Mouse (Mus musculus): Measurements from ENCODE around the gene Gm45902. TPM values are rescaled to one million over a fixed set of nuclear protein-coding genes. Genes with fewer than 3 reads are reported as not detected.
A peak's percentile ranks its signal among the peaks of the same experiment; 100 is the strongest.

The Gm45902 gene
- polyA plus RNA-seq, 1 experiment from 2014 or later: 3.4 TPM

GRCm38 (mm10) chr2:3474361-3474805, 38.2 kb downstream of the Gm45902 start:
- H3K36me3 ChIP-seq (ENCODE audit: control insufficient read depth, insufficient read depth, low read length): peaks cover 7% of the 10 kb centered on the region; the same call in 1 of the 2 replicates
- H3K9me3 ChIP-seq (ENCODE audit: control insufficient read depth, low read length): no peaks in the 10 kb centered on the region
- H3K27ac ChIP-seq (replicated peaks in 1 of 2; ENCODE audit: control insufficient read depth in 1 of 2, insufficient read depth in 1 of 2, low read depth in 2 of 2, low read length in 2 of 2): peak overlapping the region; percentile 75 to 86
- ATAC-seq (ENCODE audit: insufficient number of reproducible peaks, insufficient read depth, low FRiP score, low read depth): peak; percentile 80
- peak overlapping the region; percentile 95 to 97 for H3K4me3 ChIP-seq (ENCODE audit: control insufficient read depth in 1 of 2, insufficient read depth in 1 of 2, low read depth in 1 of 2, low read length in 2 of 2)
- peak overlapping the region; percentile 83 for H3K9ac ChIP-seq (ENCODE audit: low read length)
- H3K4me1 ChIP-seq (ENCODE audit: control insufficient read depth in 2 of 2, insufficient read depth in 2 of 2, low read length in 2 of 2): 0 out of 4 replicates have a peak, but pooled peaks cover 0 to 10% of the 10 kb centered on the region in 2 experiments
- peak overlapping the region; percentile 76 for H3K4me2 ChIP-seq (ENCODE audit: low read length)
- H3K27me3 ChIP-seq (ENCODE audit: control insufficient read depth, insufficient read depth, low read length): no peaks in the 10 kb centered on the region
- under 1% methylated on average over 46 of the region's 46 CpGs for WGBS

- no peak for ATAC-seq (ENCODE audit: insufficient number of reproducible peaks, insufficient read depth, low FRiP score, low read depth)
- Histone ChIP-seq H3K27ac (replicated peaks in 1 of 2; ENCODE audit: control insufficient read depth in 1 of 2, insufficient read depth in 1 of 2, low read depth in 2 of 2, low read length in 2 of 2) (peak overlapping the region; percentile 75 to 86), H3K4me1 (ENCODE audit: control insufficient read depth in 2 of 2, insufficient read depth in 2 of 2, low read length in 2 of 2) (0 out of 4 replicates have a peak, but pooled peaks cover 0 to 10% of the 10 kb centered on the region in 2 experiments), H3K9me3 (ENCODE audit: control insufficient read depth, low read length) (no peaks in the 10 kb centered on the region), H3K4me2 (ENCODE audit: low read length) (peak overlapping the region; percentile 76), H3K27me3 (ENCODE audit: control insufficient read depth, insufficient read depth, low read length) (no peaks in the 10 kb centered on the region), H3K4me3 (ENCODE audit: control insufficient read depth in 1 of 2, insufficient read depth in 1 of 2, low read depth in 1 of 2, low read length in 2 of 2) (peak overlapping the region; percentile 95 to 97), H3K36me3 (ENCODE audit: control insufficient read depth, insufficient read depth, low read length) (peaks cover 7% of the 10 kb centered on the region; the same call in 1 of the 2 replicates), H3K9ac (ENCODE audit: low read length) (peak overlapping the region; percentile 83)
- WGBS: 2% methylated on average over 12 of the region's 12 CpGs
Observed at GRCm38 (mm10) chr2:3473891-3474290, 38.7 kb downstream of the Gm45902 start.

- H3K4me3 ChIP-seq (ENCODE audit: control insufficient read depth in 1 of 2, insufficient read depth in 1 of 2, low read depth in 1 of 2, low read length in 2 of 2): no peak overlapping the region
- H3K27me3 ChIP-seq (ENCODE audit: control insufficient read depth, insufficient read depth, low read length): no peaks in the 10 kb centered on the region
- H3K9me3 ChIP-seq (ENCODE audit: control insufficient read depth, low read length): no peaks in the 10 kb centered on the region
- H3K36me3 ChIP-seq (ENCODE audit: control insufficient read depth, insufficient read depth, low read length): peaks cover 60% of the 10 kb centered on the region
- no peak overlapping the region for H3K9ac ChIP-seq (ENCODE audit: low read length)
- no peak for ATAC-seq (ENCODE audit: insufficient number of reproducible peaks, insufficient read depth, low FRiP score, low read depth)
- WGBS: 82% methylated on average over 4 of the region's 4 CpGs
- H3K4me2 ChIP-seq (ENCODE audit: low read length): no peak overlapping the region
- H3K4me1 ChIP-seq (ENCODE audit: control insufficient read depth in 2 of 2, insufficient read depth in 2 of 2, low read length in 2 of 2): no peaks in the 10 kb centered on the region
- H3K27ac ChIP-seq (replicated peaks in 1 of 2; ENCODE audit: control insufficient read depth in 1 of 2, insufficient read depth in 1 of 2, low read depth in 2 of 2, low read length in 2 of 2): no peak overlapping the region
Observed at GRCm38 (mm10) chr2:3456590-3456989, 56.0 kb downstream of the Gm45902 start.

Other genes with a start within 250 kb of the Gm45902 start
- gene Nmt2, start 228.6 kb downstream of the Gm45902 start, polyA plus RNA-seq (2014; fragmentation: Nextera tagmentation; extraction: Ambion mirVana): 30.2 and 34.9 TPM in 2 replicates
- gene Rpp38, start 180.1 kb downstream of the Gm45902 start, polyA plus RNA-seq (2014; fragmentation: Nextera tagmentation; extraction: Ambion mirVana): 12.5 and 12.8 TPM in 2 replicates
- 0.70 and 0.85 TPM in 2 replicates for gene Acbd7, start 176.6 kb downstream of the Gm45902 start, polyA plus RNA-seq (2014; fragmentation: Nextera tagmentation; extraction: Ambion mirVana)
- gene Olah, start 115.6 kb downstream of the Gm45902 start, polyA plus RNA-seq (2014; fragmentation: Nextera tagmentation; extraction: Ambion mirVana): not detected in 2 replicates
- 0.39 TPM in 1 of 2 replicates, not detected in the other for gene Meig1, start 90.1 kb downstream of the Gm45902 start, polyA plus RNA-seq (2014; fragmentation: Nextera tagmentation; extraction: Ambion mirVana)
- 4.4 and 5.8 TPM in 2 replicates for gene Dclre1c, start 88.7 kb downstream of the Gm45902 start, polyA plus RNA-seq (2014; fragmentation: Nextera tagmentation; extraction: Ambion mirVana)
- 6.9 and 8.3 TPM in 2 replicates for gene Suv39h2, start 37.8 kb downstream of the Gm45902 start, polyA plus RNA-seq (2014; fragmentation: Nextera tagmentation; extraction: Ambion mirVana)
- gene Hspa14, start within 50 bp of the Gm45902 start, polyA plus RNA-seq (2014; fragmentation: Nextera tagmentation; extraction: Ambion mirVana): 70.5 and 77.3 TPM in 2 replicates
- 0.11 and 0.74 TPM in 2 replicates for gene Cdnf, start 240 bp upstream of the Gm45902 start, polyA plus RNA-seq (2014; fragmentation: Nextera tagmentation; extraction: Ambion mirVana)
- 26.5 and 27.0 TPM in 2 replicates for gene Fam107b, start 57.7 kb upstream of the Gm45902 start, polyA plus RNA-seq (2014; fragmentation: Nextera tagmentation; extraction: Ambion mirVana)

All from heart, embryonic 14.5 days (tissue).